Mouse (Mus musculus): ENCODE measurements at regions not wholly inside any gene's neighbourhood (a gene's known extent, or its start where the extent isn't known, plus 50 kb on each side); places are given as distances from the start of the nearest gene placed in this dataset.

DNA sequence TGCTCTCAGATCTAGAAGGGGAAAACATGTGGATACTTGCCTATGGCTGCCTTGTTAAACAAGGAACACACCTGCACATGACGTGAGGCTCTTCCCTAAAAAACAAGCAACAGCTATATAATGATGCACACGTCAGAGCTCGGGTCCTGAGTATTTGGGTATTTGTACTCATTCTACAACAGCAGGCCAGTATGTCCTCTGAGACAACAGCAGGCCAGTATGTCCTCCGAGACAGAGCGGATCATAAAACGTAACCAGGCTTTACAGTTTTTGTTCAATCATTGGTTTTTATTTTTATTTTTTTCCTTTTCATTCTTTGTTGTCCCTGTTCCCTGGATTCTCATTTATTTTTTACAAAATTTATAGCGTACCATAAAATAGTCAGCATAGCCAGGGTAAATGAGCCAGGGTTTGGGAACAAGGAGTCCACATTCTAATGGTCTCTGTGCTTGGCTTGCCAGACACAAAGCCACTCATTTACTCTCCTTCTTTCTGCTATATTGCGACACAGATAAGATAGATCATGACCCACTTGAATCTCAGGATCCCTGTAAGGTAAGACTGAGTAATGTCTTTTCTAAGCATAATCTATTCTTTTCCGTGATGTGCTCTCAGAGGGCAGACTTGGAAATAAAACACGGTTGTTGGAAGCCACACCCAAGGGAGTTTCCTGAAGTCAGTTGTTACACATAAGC lies 111.8 kb downstream of the Avpr1a start:
- CTCF ChIA-PET = interaction anchor here in 1 of 4 experiments (1.4 kb wide), 1 partner anchor 16 kb away, joined by 5 read pairs; no protein-coding TSS in a partner anchor

GRCm38 (mm10) chr10:122561924-122562323 lies 113.6 kb downstream of the Avpr1a start:
- CTCF ChIA-PET = interaction anchor here in 1 of 4 experiments (0.7 kb wide), 1 partner anchor 20 kb away, joined by 7 read pairs; no protein-coding TSS in a partner anchor

More for the DNA sequence above, 111.8 kb downstream of the Avpr1a start:
- POLR2A ChIA-PET = interaction anchor here in 1 of 4 experiments (0.5 kb wide), 1 partner anchor 25 kb away, joined by 5 read pairs; no protein-coding TSS in a partner anchor

DNA sequence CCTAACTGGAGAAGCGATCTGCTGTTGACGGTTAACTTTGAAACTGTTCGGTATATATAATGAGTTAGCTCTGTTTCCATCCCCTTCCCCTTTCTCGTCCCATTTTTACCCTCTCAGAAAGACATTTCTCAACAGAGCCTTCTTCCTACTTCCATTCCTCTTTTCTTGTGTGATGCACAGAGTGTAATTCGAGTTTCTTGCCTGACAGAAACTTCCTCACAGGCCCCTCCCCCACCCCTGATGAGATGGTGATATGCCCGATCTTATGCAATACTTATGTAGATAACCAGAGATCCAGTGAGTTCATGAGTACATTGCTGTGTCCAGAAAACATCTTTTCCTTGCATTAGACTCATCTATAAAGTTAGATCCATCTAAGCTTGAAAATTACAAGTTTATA lies 114.2 kb downstream of the Avpr1a start:
- ChIA-PET CTCF (interaction anchor here in 1 of 4 experiments (0.7 kb wide), 1 partner anchor 20 kb away, joined by 7 read pairs; no protein-coding TSS in a partner anchor), POLR2A (interaction anchor here in 1 of 4 experiments (0.6 kb wide), 1 partner anchor 618 kb away, joined by 3 read pairs; no protein-coding TSS in a partner anchor)

More at GRCm38 (mm10) chr10:122561924-122562323, 113.6 kb downstream of the Avpr1a start:
- POLR2A ChIA-PET = no interaction called here

DNA sequence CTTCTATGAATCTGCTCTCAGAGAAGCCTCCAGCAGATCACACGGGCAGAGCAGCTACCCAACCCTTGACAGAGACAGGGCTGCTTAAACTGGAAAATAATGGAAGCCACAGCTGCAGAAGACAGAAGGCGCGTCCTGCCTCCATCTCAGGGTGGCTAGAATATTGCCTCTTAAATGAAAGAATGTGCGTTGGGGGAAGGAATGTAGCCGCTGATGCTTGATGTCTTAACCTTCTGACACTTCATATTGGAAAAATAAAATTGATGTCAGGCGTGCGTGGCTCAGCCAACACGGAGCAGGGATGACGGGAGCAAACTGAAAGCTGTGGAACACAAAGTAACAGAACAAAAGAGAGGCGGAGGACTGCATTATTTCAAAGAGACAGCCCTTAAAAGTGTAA lies 114.6 kb upstream of the Ppm1h start:
- POLR2A ChIA-PET = no interaction called here
- CTCF ChIA-PET = interaction anchor here in 1 of 4 experiments (1.0 to 1.7 kb wide), 2 partner anchors 10 to 15 kb away, joined by 3 to 4 read pairs; no protein-coding TSS in a partner anchor

DNA sequence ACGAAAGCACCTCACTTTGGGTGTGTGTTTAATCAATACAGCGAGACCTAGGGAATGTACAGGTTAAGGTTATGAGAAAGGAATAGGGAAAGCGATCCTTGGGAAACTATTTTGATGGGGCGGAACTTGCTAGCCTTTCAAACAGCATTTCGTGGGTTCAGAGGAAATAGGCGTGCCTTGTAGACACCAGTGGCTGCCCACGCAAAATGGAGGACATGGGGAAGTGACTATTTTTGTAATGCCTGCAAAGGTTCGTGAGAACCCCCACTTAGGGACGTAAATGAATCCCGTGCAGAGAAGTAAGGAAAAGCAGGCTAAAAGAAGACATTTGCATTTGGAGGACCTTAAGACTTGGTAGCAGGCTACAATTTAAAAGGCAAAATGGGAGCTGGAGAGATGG lies 114.1 kb upstream of the Ppm1h start:
- CTCF ChIA-PET = interaction anchor here in 1 of 4 experiments (1.0 to 1.7 kb wide), 2 partner anchors 11 to 14 kb away, joined by 3 to 4 read pairs; no protein-coding TSS in a partner anchor
- POLR2A ChIA-PET = no interaction called here

- CTCF ChIA-PET = interaction anchor here in 3 of 4 experiments (0.7 to 1.3 kb wide), 10 partner anchors 9 to 226 kb away, joined by 3 to 5 read pairs (median 4); no protein-coding TSS in a partner anchor
- POLR2A ChIA-PET = no interaction called here
Observed at GRCm38 (mm10) chr10:122566601-122567000, 112.0 kb upstream of the Ppm1h start.

DNA sequence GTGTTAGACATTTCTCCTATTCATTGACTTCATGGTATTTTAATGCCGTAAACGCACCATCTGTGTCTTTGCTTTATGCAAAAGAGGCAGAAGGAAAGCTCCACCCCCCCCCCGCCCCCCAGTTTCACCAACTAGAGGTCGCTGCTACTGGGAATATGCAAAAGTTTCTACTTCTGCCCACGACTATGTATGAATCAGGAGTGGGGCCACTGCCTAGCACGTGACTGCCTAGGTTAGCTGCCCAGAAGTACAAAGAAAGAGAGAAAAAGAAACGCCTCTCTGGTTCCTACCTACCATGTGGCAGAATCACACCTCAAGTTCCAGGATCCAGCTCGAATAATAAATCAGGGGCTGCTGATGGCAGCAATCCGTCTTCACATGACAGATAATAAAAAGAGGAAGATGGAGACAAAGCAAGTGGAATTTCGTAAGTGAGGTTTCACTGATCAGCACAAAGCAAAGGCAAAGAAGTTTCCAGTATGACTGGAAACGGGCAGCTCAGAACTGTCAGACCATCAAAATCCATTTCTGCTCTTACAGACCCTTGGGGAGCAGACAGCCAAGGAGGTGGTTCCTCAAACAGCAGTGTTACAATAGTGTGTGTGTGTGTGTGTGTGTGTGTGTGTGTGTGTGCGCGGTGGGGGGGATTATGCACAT lies 108.9 kb upstream of the Ppm1h start:
- POLR2A ChIA-PET = interaction anchor here in 1 of 4 experiments (1.3 kb wide), 1 partner anchor 9 kb away, joined by 3 read pairs; no protein-coding TSS in a partner anchor
- CTCF ChIA-PET = interaction anchor here in 1 of 4 experiments (0.6 kb wide), 1 partner anchor 11 kb away, joined by 8 read pairs; no protein-coding TSS in a partner anchor

- ChIA-PET CTCF (no interaction called here), POLR2A (interaction anchor here in 2 of 4 experiments (0.6 to 1.3 kb wide), 2 partner anchors 8 to 535 kb away, joined by 3 to 4 read pairs; no protein-coding TSS in a partner anchor)
Observed at GRCm38 (mm10) chr10:122570909-122571551, 107.5 kb upstream of the Ppm1h start.

GRCm38 (mm10) chr10:122576171-122577063 lies 102.1 kb upstream of the Ppm1h start:
- ChIA-PET POLR2A (interaction anchor here in 1 of 4 experiments (1.2 kb wide), 1 partner anchor 102 kb away, joined by 3 read pairs; the partner anchor contains the start of gene Ppm1h), CTCF (interaction anchor here in 2 of 4 experiments (1.2 kb wide), 2 partner anchors 10 to 23 kb away, joined by 4 read pairs; no protein-coding TSS in a partner anchor)

GRCm38 (mm10) chr10:122578209-122579001 lies 100.2 kb upstream of the Ppm1h start:
- POLR2A ChIA-PET = interaction anchor here in 1 of 4 experiments (0.8 to 1.6 kb wide), 2 partner anchors 8 to 39 kb away, joined by 3 read pairs; no protein-coding TSS in a partner anchor

DNA sequence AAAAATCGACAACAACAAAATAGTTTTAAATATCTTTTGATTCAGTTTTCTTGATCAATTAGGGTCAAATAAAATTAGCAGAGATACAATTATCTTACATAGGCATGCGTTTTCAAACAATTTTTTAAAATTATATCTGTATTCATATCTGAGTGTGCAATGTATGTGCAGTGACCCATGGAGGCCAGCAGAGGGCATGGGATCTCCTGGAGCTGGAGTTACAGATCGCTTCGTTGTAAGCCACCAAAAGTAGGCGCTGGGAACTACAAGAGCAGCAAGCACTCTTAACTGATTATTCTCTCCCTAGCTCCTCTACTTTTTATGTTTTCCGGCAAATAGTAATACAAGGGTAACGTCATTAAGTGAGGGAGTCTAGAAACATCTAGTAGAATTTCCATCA lies 97.5 kb upstream of the Ppm1h start:
- ChIA-PET CTCF (interaction anchor here in 2 of 4 experiments (0.5 to 1.7 kb wide), 3 partner anchors 12 to 174 kb away, joined by 3 to 6 read pairs (median 4); partner anchors contain the start of gene Ppm1h (in 1 of the 2)), POLR2A (interaction anchor here in 2 of 4 experiments (0.6 to 1.8 kb wide), 3 partner anchors 98 to 225 kb away, joined by 3 to 5 read pairs (median 3); partner anchors contain the start of gene Ppm1h (in 2 of the 2))

More at GRCm38 (mm10) chr10:122578209-122579001, 100.2 kb upstream of the Ppm1h start:
- CTCF ChIA-PET = interaction anchor here in 2 of 4 experiments (0.5 to 1.6 kb wide), 4 partner anchors 14 to 225 kb away, joined by 4 to 9 read pairs (median 4); no protein-coding TSS in a partner anchor

- CTCF ChIA-PET = no interaction called here
- POLR2A ChIA-PET = no interaction called here
Observed at GRCm38 (mm10) chr10:122587541-122587940, 91.0 kb upstream of the Ppm1h start.

DNA sequence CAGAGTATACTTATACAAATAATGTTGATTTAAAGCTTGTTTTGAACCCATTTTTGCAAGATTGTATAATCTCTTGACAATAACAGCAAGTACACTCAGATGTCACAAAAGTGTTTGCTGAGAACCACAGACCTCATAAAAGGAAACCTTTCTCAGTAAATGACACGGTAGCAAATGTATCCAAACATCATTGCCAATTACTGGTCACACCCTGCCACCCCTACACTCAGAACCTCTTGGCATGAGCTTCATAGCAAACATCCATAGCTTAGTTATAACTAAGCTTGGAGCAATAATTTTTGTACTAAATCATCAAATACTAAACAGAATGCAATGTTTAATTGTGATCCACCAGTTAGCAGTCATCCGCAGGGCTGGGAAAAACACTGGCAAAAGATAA lies 79.1 kb upstream of the Ppm1h start:
- POLR2A ChIA-PET = interaction anchor here in 1 of 4 experiments (0.5 kb wide), 1 partner anchor 84 kb away, joined by 4 read pairs; no protein-coding TSS in a partner anchor
- CTCF ChIA-PET = no interaction called here

DNA sequence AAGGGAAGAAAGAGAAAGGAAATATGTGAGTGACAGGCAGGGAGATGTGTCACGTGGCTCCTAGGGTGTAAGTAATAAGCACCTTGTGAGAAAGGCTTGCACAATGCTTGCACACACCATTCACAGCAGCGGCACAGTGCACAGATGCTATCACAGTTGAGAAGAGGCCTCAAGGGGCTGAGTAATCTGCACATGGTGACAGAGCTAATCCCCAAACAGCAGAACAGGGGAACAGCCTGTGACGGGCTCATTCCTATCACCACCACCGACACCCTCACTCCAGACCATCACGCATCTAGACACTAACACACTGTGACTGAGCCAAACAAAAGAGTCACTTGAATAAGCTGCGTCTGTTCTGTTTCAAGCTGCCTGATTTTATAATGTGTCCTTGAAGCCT lies 76.2 kb upstream of the Ppm1h start:
- POLR2A ChIA-PET = interaction anchor here in 1 of 4 experiments (0.6 kb wide), 1 partner anchor 920 kb away, joined by 3 read pairs; no protein-coding TSS in a partner anchor
- CTCF ChIA-PET = no interaction called here

DNA sequence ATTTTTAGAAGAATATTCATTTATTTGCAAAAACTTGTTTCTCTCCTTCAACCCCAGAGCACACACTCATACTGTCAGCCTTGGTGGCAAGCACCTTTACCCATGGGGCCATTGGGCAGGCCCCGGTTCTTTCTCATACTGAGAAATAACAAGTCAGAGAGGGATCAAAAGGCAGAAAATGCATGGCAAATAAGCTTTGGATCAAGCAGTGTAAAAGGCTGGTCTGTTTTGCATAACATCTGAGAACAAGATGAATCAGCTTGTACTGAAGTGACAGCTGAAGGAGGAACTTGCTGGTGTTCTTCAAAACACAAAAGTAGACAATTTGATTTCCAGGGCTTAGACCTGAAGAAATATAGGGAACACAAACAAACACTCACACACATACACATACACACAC lies 74.6 kb upstream of the Ppm1h start:
- POLR2A ChIA-PET = no interaction called here
- CTCF ChIA-PET = interaction anchor here in 1 of 4 experiments (0.6 kb wide), 1 partner anchor 781 kb away, joined by 3 read pairs; no protein-coding TSS in a partner anchor

DNA sequence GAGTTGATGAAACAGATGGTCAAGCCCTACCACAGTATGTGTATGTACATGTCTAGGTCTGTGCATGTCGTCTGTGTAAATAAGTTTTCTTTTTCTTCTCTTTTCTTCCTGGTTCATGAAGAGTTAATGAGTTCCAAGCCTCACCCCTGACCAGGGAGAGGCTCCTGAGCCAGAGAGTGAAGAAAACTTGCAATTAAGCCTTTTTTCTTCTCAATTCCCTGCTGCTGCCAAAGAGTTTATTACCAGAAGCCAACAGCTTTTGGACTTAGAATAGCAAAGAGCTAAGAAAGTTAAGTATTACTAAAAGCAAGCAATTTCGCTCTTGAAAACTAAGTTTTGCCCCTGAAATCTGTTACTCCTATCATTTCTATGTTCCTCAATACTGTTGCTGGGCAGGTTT lies 65.3 kb upstream of the Ppm1h start:
- CTCF ChIA-PET = no interaction called here
- POLR2A ChIA-PET = no interaction called here

GRCm38 (mm10) chr10:122613891-122614290 lies 64.7 kb upstream of the Ppm1h start:
- ChIA-PET CTCF (no interaction called here), POLR2A (no interaction called here)
